Comparison of ENCODE assay signal across 8 mouse cellular contexts in the genomic region with DNA sequence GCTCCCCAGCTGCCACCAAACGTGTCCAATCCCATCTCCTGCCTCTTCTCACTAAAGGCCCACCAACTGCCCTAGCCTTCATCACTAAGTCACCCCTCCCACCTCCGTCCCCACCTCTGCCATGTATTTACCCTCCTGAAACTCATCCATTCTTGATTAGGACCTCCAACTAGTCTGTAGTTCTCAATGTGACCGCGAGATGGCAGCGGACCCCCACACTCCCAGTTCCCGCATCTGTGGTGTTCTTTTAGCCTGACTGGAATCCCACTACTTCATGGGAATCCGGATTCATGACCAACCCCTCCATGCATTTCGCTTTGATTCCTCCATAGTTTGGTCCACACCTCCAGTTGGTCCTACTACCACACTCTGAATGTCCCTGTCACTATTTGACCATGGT. TPM values are rescaled to one million over a fixed set of nuclear protein-coding genes. Genes with fewer than 3 reads are reported as not detected.
A peak's percentile ranks its signal among the peaks of the same experiment; 100 is the strongest.
DNase-seq lines count a peak whose midpoint lies in the region; TF ChIP-seq lines count a peak whose summit lies in the region.
"Had no signal": no experiment of that assay in that cellular context is flagged by ENCODE, and none has a peak within 500 bp of the region (broad histone marks: within the 10 kb centered on the region; RNA-seq: fewer than 3 reads in every experiment).

No protein-coding gene starts in this region.

- TF ChIP-seq POLR2A in ES-Bruce4 (IDR thresholded peaks at IDR 0.05; ENCODE audit: insufficient read depth, low read length), result no peak

- peak; percentile 80 to 89 for DNase-seq in cerebellum, adult 18-20 months
- peak; percentile 74 for DNase-seq in gastrocnemius, postnatal 10 days
- DNase-seq in layer of hippocampus, adult 8-10 months (ENCODE audit: low spot score in 2 of 2), result peak; percentile 63 to 82
- peak; percentile 53 to 75 for DNase-seq in lung, postnatal 4 days
- peak; percentile 26 to 63 for DNase-seq in spleen, adult 18-20 months

- no peak for TF ChIP-seq EP300 in ES-Bruce4 (IDR thresholded peaks at IDR 0.05; ENCODE audit: insufficient read depth, low read depth, low read length)

- H3ac ChIP-seq in C2C12 (ENCODE audit: control insufficient read depth, insufficient read length, low read depth), result no peak overlapping the region

- no peaks in the 10 kb centered on the region for H3K36me3 ChIP-seq in C2C12 (ENCODE audit: control insufficient read depth, insufficient read depth)
- H3K36me3 ChIP-seq in ES-Bruce4 (ENCODE audit: control insufficient read depth, insufficient read depth, low read length, poor library complexity, severe bottlenecking), result no peaks in the 10 kb centered on the region
- H3K36me3 ChIP-seq: stomach, embryonic 15.5 days had no signal

- no peak overlapping the region for H3K4me3 ChIP-seq in C2C12 (ENCODE audit: insufficient read depth, poor library complexity, severe bottlenecking)
- peak overlapping the region; percentile 38; the same call in 1 of the 2 replicates for H3K4me3 ChIP-seq in ES-Bruce4 (ENCODE audit: low read depth, low read length)
- H3K4me3 ChIP-seq: stomach, embryonic 15.5 days had no signal

- H3K9ac ChIP-seq in ES-Bruce4 (ENCODE audit: low read depth, poor library complexity, severe bottlenecking), result no peak overlapping the region
- H3K9ac ChIP-seq: stomach, embryonic 15.5 days had no signal

- H3K27me3 ChIP-seq in C2C12 (ENCODE audit: control insufficient read depth, insufficient read depth, insufficient read length), result peaks cover 49% of the 10 kb centered on the region
- peaks cover 2% of the 10 kb centered on the region; the same call in 1 of the 2 replicates for H3K27me3 ChIP-seq in ES-Bruce4 (ENCODE audit: control insufficient read depth, insufficient read depth, low read length, poor library complexity, severe bottlenecking)

- no peaks in the 10 kb centered on the region for H3K9me3 ChIP-seq in ES-Bruce4 (replicated peaks; ENCODE audit: control insufficient read depth, insufficient read depth, low read length, poor library complexity, severe bottlenecking)
- H3K9me3 ChIP-seq: stomach, embryonic 15.5 days had no signal

- TF ChIP-seq CTCF in C2C12 (IDR thresholded peaks at IDR 0.05; ENCODE audit: control insufficient read depth, insufficient read depth, insufficient read length) (peak; percentile 55), ES-Bruce4 (IDR thresholded peaks at IDR 0.05; ENCODE audit: low read depth, low read length) (peak; percentile 86)

- no peaks in the 10 kb centered on the region for H3K79me3 ChIP-seq in C2C12 (ENCODE audit: low read depth)

- H3K79me2 ChIP-seq in C2C12 (ENCODE audit: control insufficient read depth, insufficient read depth), result no peaks in the 10 kb centered on the region

- H3K27ac ChIP-seq in ES-Bruce4 (ENCODE audit: insufficient read depth, low read length), result no peak overlapping the region
- H3K27ac ChIP-seq: stomach, embryonic 15.5 days had no signal

- no peaks in the 10 kb centered on the region for H3K4me1 ChIP-seq in ES-Bruce4 (ENCODE audit: control insufficient read depth, insufficient read depth, low read length)

TF ChIP-seq in C2C12, 6 proteins besides CTCF, POLR2A, EP300 and RAD21:
- TF ChIP-seq MYOD1 (IDR thresholded peaks at IDR 0.05; ENCODE audit: control insufficient read depth, insufficient read length, low read depth) (no peak), CEBPB (IDR thresholded peaks at IDR 0.05; ENCODE audit: low read depth) (no peak), MYOG (IDR thresholded peaks at IDR 0.05; ENCODE audit: control insufficient read depth, extremely low read depth, insufficient read length) (no peak), MAX (IDR thresholded peaks at IDR 0.05) (no peak), USF1 (IDR thresholded peaks at IDR 0.05; ENCODE audit: low read depth) (no peak), FOSL1 (IDR thresholded peaks at IDR 0.05; ENCODE audit: insufficient read depth, low read length, poor library complexity, severe bottlenecking) (no peak)
TF ChIP-seq in C2C12: peak in this region for 0.

RNA-seq across cellular contexts. Expression of a gene that starts 9.4 kb away (rescaled TPM):
- polyA plus RNA-seq in C2C12 (2012; fragmentation: generic; extraction: Trizol), result 0.19 TPM
- 2.0 and 3.1 TPM in 2 replicates for polyA plus RNA-seq in ES-Bruce4 (2011; ENCODE audit: insufficient read depth, insufficient read length, low read depth, missing spikeins)
- 1 to 10 TPM; 1.2 to 1.7 TPM for total RNA-seq in gastrocnemius, postnatal 10 days (2021)
- 10 to 100 TPM; 32.9 to 40.8 (median 37.7) TPM for total RNA-seq in layer of hippocampus, adult 8-10 months (2022)

RNA-seq across cellular contexts. Expression of a gene that starts 10.7 kb away (rescaled TPM):
- polyA plus RNA-seq in C2C12 (2012; fragmentation: generic; extraction: Trizol), result not detected
- polyA plus RNA-seq in ES-Bruce4 (2011; ENCODE audit: insufficient read depth, insufficient read length, low read depth, missing spikeins), result not detected in 2 replicates
- total RNA-seq in gastrocnemius, postnatal 10 days (2021), result 10 to 100 TPM; 29.8 to 39.0 TPM
- total RNA-seq in layer of hippocampus, adult 8-10 months (2022), result 10 to 100 TPM; 66.0 to 84.5 (median 78.0) TPM

RNA-seq across cellular contexts. Expression of a gene that starts 15.1 kb away (rescaled TPM):
- polyA plus RNA-seq in C2C12 (2012; fragmentation: generic; extraction: Trizol) (0.02 TPM), ES-Bruce4 (2011; ENCODE audit: insufficient read depth, insufficient read length, low read depth, missing spikeins) (not detected in 2 replicates)
- not detected for total RNA-seq in gastrocnemius, postnatal 10 days (2021)
- total RNA-seq in layer of hippocampus, adult 8-10 months (2022), result 1 to 10 TPM; 2.4 to 4.8 (median 4.0) TPM
- polyA plus RNA-seq: stomach, embryonic 15.5 days had no signal

RNA-seq across cellular contexts. Expression of a gene that starts 22.7 kb away (rescaled TPM):
- polyA plus RNA-seq in C2C12 (2012; fragmentation: generic; extraction: Trizol) (7.3 TPM), ES-Bruce4 (2011; ENCODE audit: insufficient read depth, insufficient read length, low read depth, missing spikeins) (6.5 and 9.1 TPM in 2 replicates)
- total RNA-seq in gastrocnemius, postnatal 10 days (2021), result 1 to 10 TPM; 1.6 to 2.8 TPM
- 10 to 100 TPM in 3 of 4 experiments, 1 to 10 TPM in 1; 8.1 to 16.1 (median 11.1) TPM for total RNA-seq in layer of hippocampus, adult 8-10 months (2022)

RNA-seq across cellular contexts. Expression of a gene that starts 23.8 kb away (rescaled TPM):
- polyA plus RNA-seq in C2C12 (2012; fragmentation: generic; extraction: Trizol), result 41.3 TPM
- polyA plus RNA-seq in ES-Bruce4 (2011; ENCODE audit: insufficient read depth, insufficient read length, low read depth, missing spikeins), result 41.6 and 41.7 TPM in 2 replicates
- 10 to 100 TPM; 14.2 to 16.3 TPM for total RNA-seq in gastrocnemius, postnatal 10 days (2021)
- total RNA-seq in layer of hippocampus, adult 8-10 months (2022), result 10 to 100 TPM; 46.7 to 52.3 (median 49.9) TPM

Comparison
In these comparisons a context has a peak if more than half of its experiments do, and no peak if none do; other contexts are left out.
1. RNA of a gene that starts 9.4 kb away (total RNA-seq): 32.9 to 40.8 TPM in layer of hippocampus, adult 8-10 months; 1.2 to 1.7 TPM in gastrocnemius, postnatal 10 days; every median in the first group is over 10 times any median in the second.
2. Peak in every context shown above with its lines, with median percentiles within 50 percentile points of each other: DNase-seq.